Mouse (Mus musculus) embryo, embryonic 9.5 days (tissue): ENCODE measurements around the gene S100a16.

Experiments used
- DNase-seq: peaks from one replicate; pipeline ENCODE4 v3.0.0-alpha.2; 2017; ENCODE audit errors: extremely low spot score

S100a16 gene

GRCm38 (mm10) chr3:90517711-90518110 is 19.3 kb upstream of the S100a16 start:
- DNase-seq: no peak

DNA sequence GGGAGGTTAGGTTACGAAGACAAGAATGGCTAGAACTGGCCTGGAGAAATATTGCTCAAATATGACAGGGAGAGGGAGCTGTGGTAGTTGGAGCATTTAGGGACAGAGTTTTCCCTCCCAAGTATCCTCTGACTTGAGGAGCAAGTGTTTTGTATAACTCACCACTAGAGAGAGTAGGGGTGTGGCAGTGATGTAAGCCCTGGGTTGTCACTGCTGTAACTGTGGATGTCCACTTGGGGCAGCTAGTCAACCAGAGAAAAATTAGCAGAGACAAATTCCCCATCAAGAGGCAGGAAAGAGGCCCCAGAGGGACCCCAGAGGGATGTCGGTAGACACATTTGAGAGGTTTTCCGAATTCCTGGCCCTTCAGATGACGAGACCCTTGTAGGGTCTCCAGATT is 11.6 kb upstream of the S100a16 start:
- DNase-seq: no peak

DNA sequence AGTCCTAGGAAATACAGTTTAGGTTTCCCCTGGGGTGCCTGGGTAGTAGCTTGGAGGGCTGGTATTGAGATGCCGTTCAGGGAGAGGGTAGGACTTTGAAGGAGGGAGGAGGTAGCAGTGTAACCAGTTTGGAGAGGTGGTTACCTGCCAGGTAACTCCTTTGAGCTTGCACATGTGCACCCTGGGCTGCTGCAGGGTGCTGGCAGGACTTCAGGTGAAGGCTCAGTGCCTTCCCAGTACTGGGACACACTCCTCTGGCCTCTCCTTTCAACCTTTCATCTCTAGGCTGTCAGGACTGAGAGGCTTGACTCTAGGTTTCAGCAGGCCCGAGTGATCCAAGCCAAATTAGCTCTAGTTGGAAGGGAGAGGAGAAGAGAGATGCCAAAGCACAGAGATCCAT is 11.0 kb upstream of the S100a16 start:
- DNase-seq: no peak

GRCm38 (mm10) chr3:90526580-90526979 is 10.5 kb upstream of the S100a16 start, which contains the start of gene S100a14:
Gene S100a14, plus strand, starts transcription at chr3:90526856.
- no peak for DNase-seq

DNA sequence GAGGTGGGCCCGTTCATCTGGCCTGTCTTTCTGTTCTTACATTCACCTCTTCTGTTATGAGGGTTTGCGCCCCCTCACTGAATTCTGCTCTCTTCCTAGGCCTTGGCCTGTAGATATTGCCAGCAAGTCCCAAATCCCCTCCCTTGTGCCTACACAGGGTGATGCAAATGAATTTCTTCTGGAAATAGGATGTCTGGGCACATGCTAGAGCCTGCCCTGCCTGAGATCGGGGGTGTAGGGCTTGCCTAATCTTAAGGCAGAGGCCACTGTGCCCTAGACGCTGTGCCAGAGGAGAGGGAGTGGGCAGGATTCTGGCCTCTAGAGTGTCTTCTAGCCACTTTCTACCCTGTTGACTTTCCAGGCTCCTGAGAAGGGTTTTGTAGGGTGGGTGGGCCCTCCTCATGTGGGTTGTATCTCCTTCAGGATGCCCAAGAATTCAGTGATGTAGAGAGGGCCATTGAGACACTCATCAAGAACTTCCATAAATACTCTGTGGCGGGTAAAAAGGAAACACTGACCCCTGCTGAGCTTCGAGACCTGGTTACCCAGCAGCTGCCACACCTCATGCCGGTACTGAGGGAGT is 9.7 kb upstream of the S100a16 start:
- DNase-seq: no peak

DNA sequence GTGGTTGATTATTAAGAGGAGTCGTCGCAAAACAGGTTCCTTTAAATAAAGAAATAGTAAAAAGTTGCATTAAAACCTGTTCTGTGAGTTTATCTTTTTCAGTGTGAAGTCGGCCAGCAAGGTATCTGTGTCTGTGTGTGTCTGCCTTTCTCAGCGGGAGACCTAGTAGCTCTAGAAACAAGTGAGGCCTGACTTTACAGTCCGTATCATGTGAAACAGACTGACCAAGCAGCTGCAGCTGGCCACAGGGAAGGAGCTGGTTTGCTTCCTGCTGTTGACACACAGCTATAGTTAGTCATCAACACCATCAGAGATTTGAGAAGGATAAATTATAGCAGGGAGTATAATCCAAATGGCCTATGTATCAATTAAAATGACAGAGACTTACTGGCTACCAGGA is 5.3 kb upstream of the S100a16 start:
- no peak for DNase-seq

GRCm38 (mm10) chr3:90535446-90535845 is 1.6 kb upstream of the S100a16 start:
- no peak for DNase-seq

GRCm38 (mm10) chr3:90537905-90538296 is 847 bp downstream of the S100a16 start:
- no peak for DNase-seq

DNA sequence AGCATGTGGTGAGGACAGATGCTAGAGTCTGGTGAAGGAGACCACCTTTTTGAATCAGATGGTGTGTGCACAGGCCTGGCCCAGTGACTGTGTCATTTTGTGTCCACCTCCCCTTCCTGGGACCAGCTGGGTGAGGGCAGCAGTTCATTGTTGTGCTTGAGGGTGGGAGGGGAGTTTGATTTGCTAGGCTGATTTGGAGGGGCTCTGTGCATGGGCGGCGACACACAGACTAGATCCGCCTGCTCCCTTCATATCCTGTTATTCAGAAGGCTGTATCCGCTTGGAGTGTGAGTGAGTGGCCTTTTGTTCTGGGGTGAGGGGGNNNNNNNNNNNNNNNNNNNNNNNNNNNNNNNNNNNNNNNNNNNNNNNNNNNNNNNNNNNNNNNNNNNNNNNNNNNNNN is 3.9 kb downstream of the S100a16 start:
- no peak for DNase-seq

DNA sequence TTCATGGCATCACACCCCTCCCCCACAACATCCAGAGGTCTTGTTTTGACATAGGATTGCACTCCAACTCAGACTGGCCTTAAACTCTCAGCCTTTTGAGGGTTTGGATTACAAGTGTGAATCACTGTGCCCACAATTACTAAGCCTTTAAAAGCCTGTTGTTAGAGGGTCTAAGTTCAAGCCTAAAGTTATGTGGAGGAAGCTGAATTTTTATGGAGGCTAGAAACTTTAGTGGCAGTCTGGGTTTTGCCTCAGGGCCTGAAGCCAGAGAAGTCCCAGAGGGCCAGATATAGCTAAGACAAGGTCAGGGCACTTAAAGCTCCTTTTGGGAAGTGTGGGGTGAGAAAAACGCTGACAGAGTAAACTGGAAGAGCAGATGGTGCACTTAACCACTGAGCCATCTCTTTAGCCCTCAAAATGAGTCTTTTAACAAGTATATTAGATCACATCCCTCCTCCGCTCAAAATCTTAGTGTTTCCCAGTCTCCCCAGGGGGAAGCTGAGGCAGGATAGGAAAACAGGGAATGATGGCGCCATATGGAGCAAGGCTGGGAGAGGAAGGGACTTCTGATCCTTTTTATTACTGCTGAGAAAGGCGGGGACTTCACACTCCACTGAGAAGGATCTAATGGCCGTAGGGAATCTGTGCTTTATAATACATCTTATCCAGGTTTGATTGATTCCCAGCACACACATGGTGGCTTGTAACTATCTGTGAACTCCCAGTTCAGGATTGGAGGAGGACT is 12.8 kb downstream of the S100a16 start:
- no peak for DNase-seq

DNA sequence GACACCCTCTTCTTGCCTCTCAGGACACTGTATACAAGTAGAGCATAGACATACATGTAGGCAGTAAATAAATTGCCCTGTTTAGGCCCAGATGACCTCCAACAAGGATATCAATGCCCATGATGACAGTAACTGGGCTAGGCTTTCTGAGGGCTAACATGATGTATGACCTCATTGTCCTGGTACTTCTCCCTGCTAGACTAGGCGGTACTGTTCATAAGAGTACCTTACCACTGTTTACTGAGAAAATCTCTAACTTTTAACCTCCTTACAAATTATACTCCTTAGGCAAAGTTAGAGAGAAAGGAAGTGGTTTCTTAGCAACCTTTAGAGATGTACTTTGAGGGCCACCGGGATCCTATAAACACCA is 13.4 kb downstream of the S100a16 start:
- DNase-seq: no peak

GRCm38 (mm10) chr3:90552231-90552630 is 15.2 kb downstream of the S100a16 start:
- no peak for DNase-seq

- no peak for DNase-seq
Observed at GRCm38 (mm10) chr3:90555954-90556353, 18.9 kb downstream of the S100a16 start.

GRCm38 (mm10) chr3:90560008-90560628 is 23.1 kb downstream of the S100a16 start, which contains the start of gene S100a3:
Gene S100a3, plus strand, starts transcription at chr3:90560578.
- DNase-seq: no peak

GRCm38 (mm10) chr3:90574691-90575090 is 37.6 kb downstream of the S100a16 start:
- DNase-seq: no peak

DNA sequence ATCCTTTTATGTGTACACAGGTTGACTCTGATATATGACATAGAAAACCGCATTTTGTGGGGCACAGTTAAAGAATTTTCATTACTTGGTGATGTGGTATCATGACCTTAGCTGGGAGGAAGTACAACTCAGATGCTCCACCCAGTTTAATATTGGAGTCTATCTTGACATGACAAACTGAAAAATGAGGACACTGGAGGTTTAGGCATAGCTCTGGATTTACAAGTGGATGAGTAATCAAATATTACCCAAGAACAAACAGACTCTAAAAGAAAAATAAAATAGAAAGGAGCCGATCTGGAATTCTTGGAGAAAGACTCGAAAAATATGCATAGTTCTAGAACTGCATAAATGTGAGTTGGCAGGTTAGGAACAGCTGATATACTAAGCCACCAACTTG is 38.3 kb downstream of the S100a16 start:
- no peak for DNase-seq

DNA sequence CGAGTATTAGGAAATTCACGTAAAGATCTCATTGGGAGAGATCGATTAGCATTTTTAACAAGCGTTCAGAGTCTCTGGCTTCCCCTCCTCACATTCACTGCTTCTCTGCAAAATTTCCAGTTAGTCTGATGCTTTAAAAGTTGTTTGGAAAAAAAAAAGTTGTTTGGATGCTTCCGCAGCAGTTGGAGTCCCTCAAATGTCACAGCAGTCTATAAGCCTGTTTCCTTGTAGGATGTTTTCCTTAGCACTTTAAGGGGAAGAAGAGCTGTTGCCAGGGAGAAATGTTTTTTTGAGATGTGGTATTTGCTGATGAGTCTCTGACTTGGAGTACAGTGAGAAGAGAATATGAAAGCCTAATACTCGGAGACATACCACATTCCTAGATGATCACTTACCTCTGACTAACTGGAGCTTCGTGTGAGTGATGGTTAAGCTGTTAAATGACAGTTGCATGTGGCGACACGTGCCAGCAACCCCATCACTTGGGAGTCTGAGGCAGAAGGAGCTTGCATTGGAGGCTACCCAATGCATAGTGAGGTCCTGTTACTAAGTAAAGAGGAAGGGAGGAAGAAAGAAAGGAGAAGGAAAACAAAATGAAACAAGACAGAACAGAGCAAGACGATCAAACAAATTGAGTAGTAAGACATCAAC is 39.4 kb downstream of the S100a16 start:
- no peak for DNase-seq

- DNase-seq: no peak
Observed at GRCm38 (mm10) chr3:90579433-90579832, 42.4 kb downstream of the S100a16 start.

DNA sequence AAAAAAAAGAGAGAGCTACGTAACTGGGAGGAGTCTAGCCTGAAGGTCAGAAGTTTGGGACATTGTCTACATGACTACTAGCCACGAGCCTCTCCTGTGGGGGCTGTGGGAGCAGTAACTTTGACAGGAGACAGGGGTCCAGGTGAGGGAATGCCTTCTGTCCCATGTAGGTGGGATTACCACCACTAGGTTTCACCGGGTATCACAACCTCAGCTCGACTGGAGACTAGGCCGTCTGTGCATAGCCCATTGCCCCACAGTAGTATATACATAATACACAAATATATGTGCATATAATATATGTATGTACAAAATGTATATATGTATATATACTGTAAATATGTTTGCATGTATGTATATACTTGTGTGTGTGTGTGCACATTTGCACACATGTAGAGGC is 44.1 kb downstream of the S100a16 start:
- no peak for DNase-seq

- no peak for DNase-seq
Observed at GRCm38 (mm10) chr3:90582156-90582555, 45.1 kb downstream of the S100a16 start.

GRCm38 (mm10) chr3:90582556-90582955 is 45.5 kb downstream of the S100a16 start:
- no peak for DNase-seq

GRCm38 (mm10) chr3:90583893-90584292 is 46.8 kb downstream of the S100a16 start:
- no peak for DNase-seq

- DNase-seq: peak; percentile 73
Observed at GRCm38 (mm10) chr3:90585595-90585994, 48.5 kb downstream of the S100a16 start.
